Mouse (Mus musculus): ENCODE data around the gene Ccnf. TPM values are rescaled to one million over a fixed set of nuclear protein-coding genes. Genes with fewer than 3 reads are reported as not detected.

The Ccnf gene
- polyA plus RNA-seq, 1 experiment = 2.4 TPM

DNA sequence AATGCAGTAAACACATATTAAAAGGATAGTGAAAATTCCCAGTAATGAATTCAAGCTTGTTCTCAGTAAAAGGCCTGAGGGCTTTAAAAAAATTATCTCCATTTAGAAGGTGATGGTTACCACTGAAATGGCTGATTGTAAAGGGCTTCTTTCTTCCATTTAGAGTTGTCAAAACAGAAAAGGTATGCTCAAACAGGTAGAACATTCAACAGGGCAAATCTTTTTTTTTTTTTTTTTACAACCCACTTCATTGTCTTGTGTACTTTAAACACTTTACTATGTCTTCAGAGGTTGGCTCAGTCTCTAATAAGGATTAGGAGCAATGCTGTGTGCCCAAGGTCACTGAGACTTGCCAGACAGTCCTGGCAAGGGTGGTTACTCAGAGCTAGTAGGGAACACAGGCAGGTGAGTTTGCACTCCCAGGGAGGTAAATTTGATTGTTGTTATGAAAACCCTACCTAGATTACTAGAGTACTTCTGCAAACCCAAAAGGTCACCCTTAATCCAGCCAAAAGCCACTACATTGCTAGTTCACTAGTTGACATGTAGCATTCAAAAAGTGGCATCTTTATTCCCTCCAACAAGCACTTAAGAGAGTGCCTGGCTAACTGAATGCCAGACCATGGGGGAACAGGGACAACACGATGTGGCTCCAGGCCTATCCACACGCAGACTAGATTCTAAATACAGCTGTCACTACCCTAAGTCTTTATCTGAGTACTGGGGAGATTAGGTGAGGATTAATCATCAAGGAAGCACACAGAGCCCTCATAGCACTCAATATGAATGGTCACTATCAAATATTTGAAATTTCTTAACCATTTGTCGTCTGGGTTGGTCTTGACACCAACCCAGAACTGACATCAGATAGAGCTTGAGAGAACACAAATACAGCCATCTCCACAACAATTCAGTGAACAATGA lies 47.4 kb downstream of the Ccnf start:
- DNase-seq (ENCODE audit: low read depth) = no peak

DNA sequence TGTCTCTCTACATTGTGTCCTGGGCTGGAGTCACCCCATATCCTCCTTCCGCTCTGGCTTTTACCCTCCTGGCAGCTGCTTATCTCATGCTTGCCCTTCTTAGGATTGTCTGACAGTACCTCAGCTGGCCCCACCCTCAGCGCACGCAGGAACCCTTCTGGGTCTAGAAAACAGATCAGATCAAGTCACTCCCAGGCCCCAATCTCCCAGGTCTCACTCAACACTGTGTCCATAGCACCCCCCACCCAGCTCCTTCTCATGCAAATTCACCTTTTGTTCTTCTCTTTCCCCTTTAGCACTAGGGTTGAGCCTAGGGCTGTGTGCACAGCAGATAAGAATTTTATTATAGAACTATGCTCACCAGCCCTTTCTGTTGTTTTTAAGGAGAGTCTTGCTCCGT lies 48.2 kb downstream of the Ccnf start:
- no peak for DNase-seq (ENCODE audit: low read depth)

DNA sequence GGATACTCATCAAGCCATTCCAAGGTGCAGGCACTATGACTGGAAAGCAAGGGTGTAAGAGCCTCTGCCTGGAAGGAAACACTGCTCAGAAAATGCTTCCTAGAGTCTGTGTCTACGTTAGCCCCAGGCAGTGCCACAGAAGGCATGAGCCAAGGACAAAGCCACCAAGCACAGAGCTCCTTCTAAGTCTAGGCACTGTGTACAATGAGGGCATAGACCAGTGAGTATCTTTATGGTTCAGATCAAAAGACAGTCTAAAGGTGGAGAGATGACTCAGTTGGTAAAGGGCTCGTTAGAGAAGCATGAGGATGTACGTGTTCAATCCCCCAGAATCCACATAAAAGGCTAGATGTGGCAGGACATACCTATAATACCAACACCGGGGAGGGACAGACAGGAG lies 50.2 kb downstream of the Ccnf start:
- no peak for DNase-seq (ENCODE audit: low read depth)

DNA sequence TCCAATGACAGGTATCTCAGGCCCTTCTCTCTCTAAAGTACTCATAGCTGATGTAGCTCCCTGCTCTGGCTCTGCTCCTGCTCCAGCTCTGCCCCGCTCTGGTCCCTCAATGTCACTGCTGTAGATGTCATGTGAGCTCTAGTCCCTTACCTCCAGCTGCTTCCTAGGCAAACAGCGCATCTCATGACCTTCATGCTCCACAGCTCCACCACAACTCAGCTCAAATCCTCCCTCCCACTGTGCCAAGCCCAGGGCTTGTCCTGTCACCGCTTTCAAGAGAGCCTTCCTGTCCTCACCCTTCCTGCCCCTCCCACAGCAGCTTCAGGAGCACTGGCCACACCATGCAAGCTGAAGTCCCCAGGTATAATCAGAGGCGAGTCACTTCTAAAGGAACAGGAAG lies 51.5 kb downstream of the Ccnf start:
- no peak for DNase-seq (ENCODE audit: low read depth)

DNA sequence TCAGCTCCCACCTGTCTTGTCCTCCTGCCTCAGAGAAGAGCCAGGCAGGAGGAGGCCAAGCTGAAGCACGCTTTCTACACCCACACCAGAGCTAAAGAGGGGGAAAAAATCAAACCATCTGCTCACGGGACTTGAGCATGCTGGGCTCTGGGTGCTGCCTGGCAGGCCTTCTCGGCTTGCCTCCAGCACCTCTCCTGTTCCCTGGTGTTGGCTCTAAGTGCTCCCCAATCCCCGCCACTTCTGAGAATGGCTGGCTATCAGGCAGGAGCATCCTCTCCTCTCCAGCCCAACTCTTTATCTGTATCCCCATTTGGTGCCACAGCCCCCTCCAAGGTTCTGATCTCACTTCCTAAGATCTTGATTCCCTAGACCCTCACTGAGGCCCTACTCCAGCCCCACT lies 52.0 kb downstream of the Ccnf start:
- no peak for DNase-seq (ENCODE audit: low read depth)

DNA sequence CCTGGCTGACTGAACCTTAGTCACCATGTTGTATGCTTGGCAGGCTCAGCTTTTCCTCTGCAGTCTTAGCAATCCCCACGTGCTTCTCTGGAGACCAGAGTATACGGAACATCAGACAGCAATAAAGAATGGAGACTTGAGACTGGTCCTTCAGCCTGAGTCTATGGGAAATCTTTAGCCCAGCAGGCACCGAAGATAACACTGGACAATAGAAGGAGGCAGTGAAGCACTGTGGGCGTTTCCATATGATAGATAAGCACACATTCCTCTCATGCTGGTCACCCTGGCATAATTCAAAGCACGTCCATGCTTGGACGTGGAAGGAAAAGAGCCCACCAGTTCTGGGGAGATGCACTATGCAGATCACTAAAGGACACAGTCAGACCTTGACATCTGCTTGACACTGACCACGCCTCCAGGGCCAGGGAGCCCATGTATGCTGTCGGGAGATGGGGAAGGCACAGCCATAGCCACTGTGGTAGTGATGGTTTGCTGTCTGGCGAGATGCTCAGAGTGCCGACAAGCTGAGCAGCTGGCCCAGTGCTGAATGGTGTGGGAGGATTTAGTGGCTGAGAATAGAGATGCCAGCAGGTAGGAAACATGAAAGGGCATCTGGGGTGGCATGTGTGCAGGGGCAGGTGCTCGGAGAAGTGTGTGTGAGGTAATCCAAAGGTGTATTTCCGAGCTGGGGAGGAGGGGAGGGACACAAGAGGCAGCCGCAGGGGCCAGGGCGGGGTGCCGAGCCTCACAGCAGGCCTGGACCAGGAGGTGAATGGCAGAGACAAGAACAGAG lies 54.1 kb downstream of the Ccnf start:
- no peak for DNase-seq (ENCODE audit: low read depth)

DNA sequence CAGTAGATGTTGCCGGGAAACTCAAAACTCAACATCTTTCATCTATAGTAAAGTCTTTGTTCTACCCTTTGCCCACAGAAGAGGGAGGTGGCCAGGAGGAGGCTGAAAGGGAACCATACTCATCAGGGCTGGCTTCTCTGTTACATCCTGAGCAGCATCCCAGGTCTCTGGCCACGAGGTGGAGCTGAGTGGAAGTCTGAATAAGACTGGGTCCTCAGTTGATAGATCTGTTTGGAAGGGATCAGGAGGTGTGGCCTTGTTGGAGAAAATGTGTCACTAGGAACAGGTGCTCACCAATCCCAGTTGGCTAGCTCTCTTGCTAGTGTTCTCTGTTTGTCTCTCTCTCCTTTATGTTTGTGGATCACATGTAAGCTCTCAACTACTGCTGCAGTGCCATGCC lies 55.9 kb downstream of the Ccnf start:
- DNase-seq (ENCODE audit: low read depth) = no peak

DNA sequence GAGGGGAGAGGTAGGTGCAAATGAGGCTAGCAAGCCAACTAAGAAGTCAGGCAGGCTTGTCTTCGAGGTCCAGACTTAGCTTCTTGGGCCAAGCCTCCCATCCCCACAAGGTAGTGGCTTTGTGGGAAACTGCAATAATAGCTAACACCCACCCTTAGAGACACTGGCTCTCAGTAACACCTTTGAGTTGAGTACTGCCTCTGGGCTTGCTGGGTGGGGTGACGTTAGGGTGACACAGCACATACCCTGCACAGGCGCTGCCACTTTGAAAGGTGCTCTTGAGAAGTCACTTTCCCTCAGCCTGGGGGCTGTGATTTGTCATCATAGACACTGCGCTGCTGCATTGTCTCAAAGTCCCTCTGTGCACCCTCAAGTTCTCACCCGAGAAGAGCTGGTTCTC lies 57.5 kb downstream of the Ccnf start:
- no peak for DNase-seq (ENCODE audit: low read depth)

DNA sequence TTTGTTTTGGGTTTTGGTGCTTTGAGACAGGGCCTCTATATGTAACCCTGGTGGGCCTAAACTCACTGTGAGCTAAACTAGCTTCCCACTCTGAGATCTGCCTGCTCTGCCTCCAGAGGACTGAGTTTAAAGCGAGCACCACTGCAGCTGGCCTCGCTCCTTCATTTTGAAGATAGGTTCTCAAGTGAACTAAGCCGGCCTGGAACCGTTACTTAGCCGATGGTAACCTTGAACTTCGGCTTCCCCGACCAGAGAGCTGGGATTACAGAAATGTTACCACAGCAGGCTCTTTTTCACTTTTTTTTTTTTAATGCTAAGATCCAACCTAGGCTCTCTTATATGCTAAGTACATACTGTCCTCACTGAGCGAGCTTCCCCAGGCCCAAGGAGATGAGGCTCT lies 58.0 kb downstream of the Ccnf start:
- DNase-seq (ENCODE audit: low read depth) = no peak

DNA sequence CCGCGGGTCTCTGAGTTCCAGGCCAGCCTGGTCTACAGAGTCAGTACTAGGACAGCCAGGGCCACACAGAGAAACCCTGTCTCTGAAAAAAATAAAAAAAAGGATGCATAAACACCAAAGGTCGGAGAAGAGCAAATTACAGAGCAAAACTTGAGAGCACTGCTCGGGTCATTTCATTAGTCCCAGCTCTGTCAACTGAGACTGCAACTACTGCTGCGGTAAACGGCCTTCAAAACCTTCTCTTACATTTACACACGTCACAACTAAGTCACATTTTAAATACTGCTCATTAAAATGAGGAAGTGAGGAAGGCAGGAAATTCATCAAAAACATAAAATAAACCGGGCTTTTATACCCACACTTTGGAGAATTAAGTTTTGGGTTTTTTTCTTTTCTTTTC lies 58.4 kb downstream of the Ccnf start:
- no peak for DNase-seq (ENCODE audit: low read depth)

DNA sequence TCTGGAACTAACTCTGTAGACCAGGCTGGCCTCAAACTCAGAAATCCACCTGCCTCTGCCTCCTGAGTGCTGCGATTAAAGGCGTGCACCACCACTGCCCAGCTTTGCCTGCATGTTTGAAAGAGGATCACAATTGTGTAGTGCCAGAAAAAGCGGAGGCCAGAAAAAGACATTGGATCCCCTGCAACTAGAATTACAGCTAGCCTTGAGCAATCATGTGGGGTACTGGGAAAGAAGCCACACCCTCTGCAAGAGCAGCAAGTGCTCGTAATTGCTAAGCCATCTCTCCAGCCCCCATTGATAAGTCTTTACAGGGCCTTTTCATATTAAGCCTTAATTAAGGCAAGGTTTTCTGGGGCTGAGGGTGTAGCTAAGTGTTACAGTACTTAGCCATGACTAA lies 59.8 kb downstream of the Ccnf start:
- DNase-seq (ENCODE audit: low read depth) = no peak

DNA sequence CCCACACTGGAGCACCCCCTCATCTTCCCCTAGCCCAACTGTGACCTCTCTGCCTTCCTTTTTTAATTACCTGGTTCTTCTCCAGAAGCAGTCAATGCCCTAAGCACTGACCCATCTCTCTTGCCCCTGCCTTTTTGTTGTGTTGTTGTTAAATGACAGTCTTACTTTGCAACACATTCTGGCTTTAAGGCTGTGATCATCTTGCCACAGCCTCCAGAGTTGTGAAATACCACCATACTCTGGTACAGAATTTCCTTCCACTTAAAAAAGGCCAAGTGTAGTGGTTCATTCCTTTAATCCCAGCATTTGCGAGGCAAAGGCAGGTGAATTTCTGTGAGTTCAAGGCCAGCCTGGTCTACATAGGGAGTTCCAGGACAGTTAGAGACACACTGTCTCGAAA lies 60.4 kb downstream of the Ccnf start:
- no peak for DNase-seq (ENCODE audit: low read depth)

DNA sequence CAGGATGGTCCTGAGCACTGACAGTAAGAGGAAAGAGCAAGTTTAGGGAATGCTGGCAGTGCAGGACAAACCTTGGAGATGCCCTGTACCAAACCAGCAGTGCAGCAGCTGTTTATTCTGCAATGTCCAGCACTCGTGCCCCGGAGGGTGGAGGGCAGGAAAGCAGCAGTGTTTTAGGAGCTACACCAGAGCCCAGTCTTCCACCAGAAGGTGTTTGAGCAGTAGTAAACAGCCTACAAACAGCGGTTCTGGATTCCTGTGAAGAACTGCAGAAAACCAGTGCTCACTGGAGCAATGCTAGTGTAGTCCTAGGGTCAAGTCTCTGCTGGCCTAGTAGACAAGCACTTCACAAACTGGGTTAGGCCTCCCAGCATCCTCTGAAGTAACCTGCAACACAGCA lies 77.0 kb downstream of the Ccnf start:
- DNase-seq (ENCODE audit: low read depth) = no peak

DNA sequence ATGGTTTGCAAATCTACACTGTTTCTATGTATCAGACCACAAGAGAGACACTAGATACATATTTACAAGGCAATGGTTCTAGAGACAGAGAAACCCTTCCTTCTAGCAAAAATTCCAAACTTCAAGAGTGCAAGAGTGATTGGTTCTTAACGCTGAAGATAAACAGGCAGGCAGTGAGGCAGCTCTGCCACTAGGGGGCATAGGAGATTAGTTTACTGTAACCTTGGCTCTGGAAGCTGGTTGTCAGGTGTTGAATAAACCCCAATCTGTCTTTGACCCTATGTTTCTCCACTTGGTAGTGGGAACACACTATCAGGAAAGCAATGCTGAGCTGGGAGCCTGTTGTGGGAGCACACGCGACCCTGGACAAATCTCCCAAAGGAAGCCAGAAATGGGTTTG lies 77.9 kb downstream of the Ccnf start:
- no peak for DNase-seq (ENCODE audit: low read depth)

Other genes with a start within 250 kb of the Ccnf start
- 1.6 and 2.8 TPM in 2 replicates for gene Prss27, start 213.3 kb downstream of the Ccnf start, polyA plus RNA-seq (2012; rRNA removed)
- 23.0 and 27.2 TPM in 2 replicates for gene Kctd5, start 178.0 kb downstream of the Ccnf start, polyA plus RNA-seq (2012; rRNA removed)
- 23.8 and 25.8 TPM in 2 replicates for gene Pdpk1, start 100.6 kb downstream of the Ccnf start, polyA plus RNA-seq (2012; rRNA removed)
- 37.6 and 41.4 TPM in 2 replicates for gene Amdhd2, start 87.7 kb downstream of the Ccnf start, polyA plus RNA-seq (2012; rRNA removed)
- 870 and 1,024 TPM in 2 replicates for gene Atp6v0c, start 81.8 kb downstream of the Ccnf start, polyA plus RNA-seq (2012; rRNA removed)
- 12.8 and 13.1 TPM in 2 replicates for gene Tbc1d24, start 45.9 kb downstream of the Ccnf start, polyA plus RNA-seq (2012; rRNA removed)
- 1.4 and 1.5 TPM in 2 replicates for gene Ntn3, start 42.0 kb downstream of the Ccnf start, polyA plus RNA-seq (2012; rRNA removed)
- gene Tedc2, start 30.6 kb downstream of the Ccnf start, polyA plus RNA-seq (2012; rRNA removed) = 7.1 and 8.9 TPM in 2 replicates
- gene Abca17, start 99.6 kb upstream of the Ccnf start, polyA plus RNA-seq (2012; rRNA removed) = 0.06 and 0.09 TPM in 2 replicates
- gene Abca3, start 100.5 kb upstream of the Ccnf start, polyA plus RNA-seq (2012; rRNA removed) = 78.6 and 87.5 TPM in 2 replicates
- gene Rnps1, start 163.1 kb upstream of the Ccnf start, polyA plus RNA-seq (2012; rRNA removed) = 96.6 and 102 TPM in 2 replicates
- gene Eci1, start 175.2 kb upstream of the Ccnf start, polyA plus RNA-seq (2012; rRNA removed) = 119 and 137 TPM in 2 replicates
- 82.9 and 106 TPM in 2 replicates for gene Dnase1l2, start 191.6 kb upstream of the Ccnf start, polyA plus RNA-seq (2012; rRNA removed)
- 89.7 and 102 TPM in 2 replicates for gene E4f1, start 218.8 kb upstream of the Ccnf start, polyA plus RNA-seq (2012; rRNA removed)
- 100 and 123 TPM in 2 replicates for gene Pgp, start 218.9 kb upstream of the Ccnf start, polyA plus RNA-seq (2012; rRNA removed)
- 4.7 and 5.4 TPM in 2 replicates for gene Bricd5, start 222.4 kb upstream of the Ccnf start, polyA plus RNA-seq (2012; rRNA removed)
- 41.4 and 44.0 TPM in 2 replicates for gene Mlst8, start 227.6 kb upstream of the Ccnf start, polyA plus RNA-seq (2012; rRNA removed)
- gene Caskin1, start 237.1 kb upstream of the Ccnf start, polyA plus RNA-seq (2012; rRNA removed) = 1.7 and 2.1 TPM in 2 replicates

Data from gonadal fat pad, adult 2 months (tissue).